Comparison of ENCODE assay signal across 8 mouse cellular contexts in the genomic region with DNA sequence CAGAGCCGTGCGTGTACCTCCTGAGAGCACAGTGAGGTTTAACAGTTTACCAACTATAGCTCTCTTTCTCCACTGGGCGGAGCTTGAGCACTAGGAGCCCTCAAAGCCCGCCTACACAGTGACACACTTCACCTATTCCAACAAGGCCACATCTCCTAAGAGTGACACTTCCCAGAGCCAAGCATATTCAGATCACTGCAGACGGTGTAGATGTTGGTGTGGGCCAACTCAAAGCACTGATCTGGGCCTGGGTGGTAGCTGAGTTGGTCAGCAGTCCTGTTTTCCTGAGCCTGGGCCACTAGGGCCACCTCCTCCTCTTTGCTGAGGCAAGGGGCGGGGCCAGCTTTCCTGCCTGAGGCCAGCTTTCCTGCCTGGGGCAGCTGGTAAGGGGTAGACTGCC. TPM values are rescaled to one million over a fixed set of nuclear protein-coding genes. Genes with fewer than 3 reads are reported as not detected.
DNase-seq lines count a peak whose midpoint lies in the region; ATAC-seq lines count a peak whose summit lies in the region.
"Had no signal": no experiment of that assay in that cellular context is flagged by ENCODE, and none has a peak within 500 bp of the region (broad histone marks: within the 10 kb centered on the region; RNA-seq: fewer than 3 reads in every experiment).

No protein-coding gene starts in this region.

- H3K4me1 ChIP-seq in midbrain, embryonic 10.5 days, result peaks cover 6% of the 10 kb centered on the region
- H3K4me1 ChIP-seq in midbrain, embryonic 14.5 days (ENCODE audit: control insufficient read depth, insufficient read depth, low read length), result no peaks in the 10 kb centered on the region
- no peaks in the 10 kb centered on the region for H3K4me1 ChIP-seq in embryonic facial prominence, embryonic 11.5 days (ENCODE audit: control insufficient read depth, insufficient read depth, low read length)
- no peaks in the 10 kb centered on the region for H3K4me1 ChIP-seq in liver, embryonic 11.5 days (replicated peaks; ENCODE audit: control insufficient read depth, insufficient read depth, low read length)

- no peaks in the 10 kb centered on the region for H3K9me3 ChIP-seq in midbrain, embryonic 10.5 days (replicated peaks)
- no peaks in the 10 kb centered on the region for H3K9me3 ChIP-seq in midbrain, embryonic 14.5 days (ENCODE audit: control insufficient read depth, low read length)
- H3K9me3 ChIP-seq in embryonic facial prominence, embryonic 11.5 days (replicated peaks; ENCODE audit: control insufficient read depth, low read length), result no peaks in the 10 kb centered on the region
- H3K9me3 ChIP-seq in liver, embryonic 11.5 days (ENCODE audit: control insufficient read depth, low read length), result no peaks in the 10 kb centered on the region

- no peak overlapping the region for H3K4me3 ChIP-seq in midbrain, embryonic 10.5 days
- H3K4me3 ChIP-seq in midbrain, embryonic 14.5 days (replicated peaks; ENCODE audit: low read depth, low read length), result no peak overlapping the region
- H3K4me3 ChIP-seq in embryonic facial prominence, embryonic 11.5 days (ENCODE audit: low read depth, low read length), result no peak overlapping the region
- no peak overlapping the region for H3K4me3 ChIP-seq in liver, embryonic 11.5 days (ENCODE audit: low read depth, low read length)

- H3K27ac ChIP-seq in midbrain, embryonic 10.5 days (replicated peaks), result no peak overlapping the region
- no peak overlapping the region for H3K27ac ChIP-seq in midbrain, embryonic 14.5 days (replicated peaks; ENCODE audit: low read depth, low read length)
- H3K27ac ChIP-seq in embryonic facial prominence, embryonic 11.5 days (replicated peaks; ENCODE audit: low read depth, low read length), result no peak overlapping the region
- no peak overlapping the region for H3K27ac ChIP-seq in liver, embryonic 11.5 days (ENCODE audit: low read depth, low read length)

- no peak overlapping the region for H3K4me2 ChIP-seq in midbrain, embryonic 14.5 days (ENCODE audit: low read length)
- H3K4me2 ChIP-seq in embryonic facial prominence, embryonic 11.5 days (ENCODE audit: low read depth, low read length), result no peak overlapping the region
- no peak overlapping the region for H3K4me2 ChIP-seq in liver, embryonic 11.5 days

- H3K27me3 ChIP-seq in midbrain, embryonic 10.5 days (ENCODE audit: low read depth, poor library complexity, severe bottlenecking), result no peaks in the 10 kb centered on the region
- no peaks in the 10 kb centered on the region for H3K27me3 ChIP-seq in midbrain, embryonic 14.5 days (ENCODE audit: control insufficient read depth, insufficient read depth, low read length)
- H3K27me3 ChIP-seq in embryonic facial prominence, embryonic 11.5 days (ENCODE audit: control insufficient read depth, insufficient read depth, low read length), result no peaks in the 10 kb centered on the region
- no peaks in the 10 kb centered on the region for H3K27me3 ChIP-seq in liver, embryonic 11.5 days (replicated peaks; ENCODE audit: control insufficient read depth, insufficient read depth, low read length)

- peak; percentile 18 for DNase-seq in midbrain, embryonic 10.5 days (ENCODE audit: low spot score)
- no peak for DNase-seq in midbrain, embryonic 14.5 days
- DNase-seq in embryonic facial prominence, embryonic 11.5 days (ENCODE audit: low spot score), result no peak
- DNase-seq in liver, embryonic 11.5 days (ENCODE audit: low spot score), result no peak
- DNase-seq in thymus, postnatal 25 days, result peak; percentile 60
- DNase-seq in c-Kit-positive CD71-positive TER-119-positive erythroid progenitor cells, embryonic 14.5 days (ENCODE audit: low spot score), result no peak
- DNase-seq in urinary bladder, postnatal 10 days (ENCODE audit: low spot score), result no peak
- DNase-seq: gastrocnemius, postnatal 25 days had no signal

- WGBS in midbrain, embryonic 10.5 days, result 33% methylated on average over 6 of the region's 6 CpGs
- WGBS in midbrain, embryonic 14.5 days, result 27% methylated on average over 6 of the region's 6 CpGs
- 33% methylated on average over 6 of the region's 6 CpGs for WGBS in embryonic facial prominence, embryonic 11.5 days
- 35% methylated on average over 6 of the region's 6 CpGs for WGBS in liver, embryonic 11.5 days

- H3K9ac ChIP-seq in midbrain, embryonic 14.5 days (replicated peaks; ENCODE audit: low read length), result no peak overlapping the region
- H3K9ac ChIP-seq in embryonic facial prominence, embryonic 11.5 days (replicated peaks; ENCODE audit: low read length), result no peak overlapping the region
- H3K9ac ChIP-seq in liver, embryonic 11.5 days (ENCODE audit: low read depth, low read length), result no peak overlapping the region

- H3K36me3 ChIP-seq in midbrain, embryonic 10.5 days, result no peaks in the 10 kb centered on the region
- H3K36me3 ChIP-seq in midbrain, embryonic 14.5 days (ENCODE audit: control insufficient read depth, insufficient read depth, low read length), result no peaks in the 10 kb centered on the region
- H3K36me3 ChIP-seq in embryonic facial prominence, embryonic 11.5 days (replicated peaks; ENCODE audit: control insufficient read depth, insufficient read depth, low read depth, low read length), result no peaks in the 10 kb centered on the region
- no peaks in the 10 kb centered on the region for H3K36me3 ChIP-seq in liver, embryonic 11.5 days (ENCODE audit: control insufficient read depth, insufficient read depth, low read length)

- no peak for ATAC-seq in midbrain, embryonic 14.5 days (ENCODE audit: low FRiP score, low TSS enrichment)
- peak; percentile 48 for ATAC-seq in embryonic facial prominence, embryonic 11.5 days (replicated peaks; ENCODE audit: insufficient number of reproducible peaks, low FRiP score, low TSS enrichment, low read depth)
- peak; percentile 43 for ATAC-seq in liver, embryonic 11.5 days (replicated peaks; ENCODE audit: low FRiP score)

RNA-seq across cellular contexts. Expression of a gene that starts 20.2 kb away (rescaled TPM):
- 5.3 and 6.4 TPM in 2 replicates for polyA plus RNA-seq in midbrain, embryonic 10.5 days (2016; fragmentation: Nextera tagmentation; extraction: Ambion mirVana)
- 3.5 and 3.9 TPM in 2 replicates for polyA plus RNA-seq in midbrain, embryonic 14.5 days (2014; fragmentation: Nextera tagmentation; extraction: Ambion mirVana)
- polyA plus RNA-seq in embryonic facial prominence, embryonic 11.5 days (2014; fragmentation: Nextera tagmentation; extraction: Ambion mirVana), result 4.3 and 4.8 TPM in 2 replicates
- polyA plus RNA-seq in liver, embryonic 11.5 days (2014; fragmentation: Nextera tagmentation; extraction: Ambion mirVana), result 5.8 and 7.6 TPM in 2 replicates

RNA-seq across cellular contexts. Expression of a gene that starts 35.2 kb away (rescaled TPM):
- not detected in 2 replicates for polyA plus RNA-seq in midbrain, embryonic 10.5 days (2016; fragmentation: Nextera tagmentation; extraction: Ambion mirVana)
- not detected in 2 replicates for polyA plus RNA-seq in midbrain, embryonic 14.5 days (2014; fragmentation: Nextera tagmentation; extraction: Ambion mirVana)
- not detected in 2 replicates for polyA plus RNA-seq in embryonic facial prominence, embryonic 11.5 days (2014; fragmentation: Nextera tagmentation; extraction: Ambion mirVana)
- 59.9 and 63.9 TPM in 2 replicates for polyA plus RNA-seq in liver, embryonic 11.5 days (2014; fragmentation: Nextera tagmentation; extraction: Ambion mirVana)

Comparison
In these comparisons a context has a peak if more than half of its experiments do, and no peak if none do; other contexts are left out.
1. DNase-seq: peak in midbrain, embryonic 10.5 days (single experiment) and thymus, postnatal 25 days (single experiment); none in midbrain, embryonic 14.5 days (single experiment), embryonic facial prominence, embryonic 11.5 days (single experiment), liver, embryonic 11.5 days (single experiment), c-Kit-positive CD71-positive TER-119-positive erythroid progenitor cells, embryonic 14.5 days (single experiment) and urinary bladder, postnatal 10 days (single experiment).
2. RNA of a gene that starts 35.2 kb away (polyA plus RNA-seq): 59.9 to 63.9 TPM in liver, embryonic 11.5 days; not detected in midbrain, embryonic 10.5 days, not detected in midbrain, embryonic 14.5 days and not detected in embryonic facial prominence, embryonic 11.5 days; every median in the first group is over 10 times any median in the second.